Mouse (Mus musculus) neural tube, embryonic 11.5 days (tissue): Measurements from ENCODE around the gene St6galnac6. TPM values are rescaled to one million over a fixed set of nuclear protein-coding genes. Genes with fewer than 3 reads are reported as not detected.
A peak's percentile ranks its signal among the peaks of the same experiment; 100 is the strongest.

Experiments used
- ATAC-seq: fragments of 200-750 bp; cut with Nextera tagmentation; 2 replicates; pipeline ENCODE4 v1.8.0; 2017; ENCODE audit warnings: moderate number of reproducible peaks, mild to moderate bottlenecking, moderate TSS enrichment, moderate library complexity; ENCODE audit not compliant: insufficient read depth, low FRiP score, low TSS enrichment
- DNase-seq: peaks from one replicate; pipeline ENCODE4 v3.0.0-alpha.2; 2015; ENCODE audit warnings: low spot score
- H3K27ac ChIP-seq: fragments of 300-500 bp; sonication (generic); 2 replicates; pipeline ENCODE4 v1.5.1; 2014; ENCODE audit warnings: low read depth, mild to moderate bottlenecking, low read length
- H3K27me3 ChIP-seq: fragments of 300-500 bp; sonication (generic); 2 replicates; pipeline ENCODE4 v1.6.1; 2014; ENCODE audit warnings: mild to moderate bottlenecking, low read length, mixed read lengths; ENCODE audit not compliant: control insufficient read depth, insufficient read depth
- H3K36me3 ChIP-seq: fragments of 300-500 bp; sonication (generic); 2 replicates; pipeline ENCODE4 v1.6.1; 2014; ENCODE audit warnings: mild to moderate bottlenecking, low read length, moderate library complexity, mixed read lengths; ENCODE audit not compliant: control insufficient read depth, insufficient read depth
- H3K4me1 ChIP-seq: fragments of 300-500 bp; sonication (generic); 2 replicates; pipeline ENCODE4 v1.6.1; 2014; ENCODE audit warnings: low read length, mixed read lengths; ENCODE audit not compliant: control insufficient read depth, insufficient read depth
- H3K4me2 ChIP-seq: fragments of 300-500 bp; sonication (generic); 2 replicates; pipeline ENCODE4 v1.6.1; 2014; ENCODE audit warnings: low read depth, mild to moderate bottlenecking, moderate library complexity
- H3K4me3 ChIP-seq: fragments of 300-500 bp; sonication (generic); 2 replicates; pipeline ENCODE4 v1.5.1; 2014; ENCODE audit warnings: low read depth, low read length
- H3K9ac ChIP-seq: fragments of 300-500 bp; sonication (generic); 2 replicates; pipeline ENCODE4 v1.6.1; 2014; ENCODE audit warnings: mild to moderate bottlenecking, low read length
- H3K9me3 ChIP-seq: fragments of 300-500 bp; sonication (generic); 2 replicates; pipeline ENCODE4 v1.6.1; 2016; ENCODE audit warnings: low read length; ENCODE audit not compliant: control insufficient read depth
- WGBS: fragments of 180-500 bp; shearing (Covaris S2); extraction: QIAGEN DNeasy Blood & Tissue Kit; methylation state at CpG from one replicate; pipeline ENCODE4 v1.1.7; 2014; 5-methylcytosine and 5-hydroxymethylcytosine counted together
- polyA plus RNA-seq: library from polyadenylated mRNA; unstranded; fragments of >200 nt; fragmentation: Nextera tagmentation; extraction: Ambion mirVana; gene quantifications from 2 replicates; pipeline ENCODE4 v1.2.1, GENCODE M21; 2014

St6galnac6 gene
- polyA plus RNA-seq, 1 experiment from 2014 or later: 5.1 TPM

GRCm38 (mm10) chr2:32606161-32607142 is 6.9 kb downstream of the St6galnac6 start:
- Histone ChIP-seq H3K9ac (peak overlapping the region; percentile 77), H3K27ac (no peak overlapping the region), H3K4me2 (peak overlapping the region; percentile 83), H3K27me3 (no peaks in the 10 kb centered on the region; the same call in 1 of the 2 replicates), H3K4me3 (peak overlapping the region; percentile 71), H3K4me1 (peaks cover 14% of the 10 kb centered on the region), H3K9me3 (no peaks in the 10 kb centered on the region), H3K36me3 (no peaks in the 10 kb centered on the region)
- ATAC-seq (peak; percentile 75; the same call in 1 of the 2 replicates), DNase-seq (peak; percentile 89)
- WGBS: 16% methylated on average over 35 of the region's 55 CpGs

- WGBS: 7% methylated on average over 33 of the region's 34 CpGs
- DNase-seq (peak; percentile 49), ATAC-seq (0 out of 2 replicates have a peak, but pooled peaks have one; percentile 32)
- Histone ChIP-seq H3K9ac (peak overlapping the region; percentile 77), H3K27ac (no peak overlapping the region), H3K4me1 (peaks cover 11% of the 10 kb centered on the region), H3K9me3 (no peaks in the 10 kb centered on the region), H3K4me2 (peak overlapping the region; percentile 83), H3K4me3 (peak overlapping the region; percentile 71), H3K27me3 (no peaks in the 10 kb centered on the region; the same call in 1 of the 2 replicates), H3K36me3 (no peaks in the 10 kb centered on the region)
These were observed 7.9 kb downstream of the St6galnac6 start for GRCm38 (mm10) chr2:32607262-32607947.

GRCm38 (mm10) chr2:32608141-32608777 is 8.8 kb downstream of the St6galnac6 start:
- no peak overlapping the region for H3K9ac ChIP-seq
- no peaks in the 10 kb centered on the region; the same call in 1 of the 2 replicates for H3K27me3 ChIP-seq
- H3K4me2 ChIP-seq: peak overlapping the region; percentile 83
- peak overlapping the region; percentile 16 for H3K4me3 ChIP-seq
- H3K36me3 ChIP-seq: no peaks in the 10 kb centered on the region
- peaks cover 9% of the 10 kb centered on the region for H3K4me1 ChIP-seq
- ATAC-seq (peak; percentile 55), DNase-seq (peak; percentile 65)
- H3K27ac ChIP-seq: 0 out of 2 replicates have a peak overlapping the region, but pooled peaks have one; percentile 49
- H3K9me3 ChIP-seq: no peaks in the 10 kb centered on the region
- 5% methylated on average over 25 of the region's 25 CpGs for WGBS

DNA sequence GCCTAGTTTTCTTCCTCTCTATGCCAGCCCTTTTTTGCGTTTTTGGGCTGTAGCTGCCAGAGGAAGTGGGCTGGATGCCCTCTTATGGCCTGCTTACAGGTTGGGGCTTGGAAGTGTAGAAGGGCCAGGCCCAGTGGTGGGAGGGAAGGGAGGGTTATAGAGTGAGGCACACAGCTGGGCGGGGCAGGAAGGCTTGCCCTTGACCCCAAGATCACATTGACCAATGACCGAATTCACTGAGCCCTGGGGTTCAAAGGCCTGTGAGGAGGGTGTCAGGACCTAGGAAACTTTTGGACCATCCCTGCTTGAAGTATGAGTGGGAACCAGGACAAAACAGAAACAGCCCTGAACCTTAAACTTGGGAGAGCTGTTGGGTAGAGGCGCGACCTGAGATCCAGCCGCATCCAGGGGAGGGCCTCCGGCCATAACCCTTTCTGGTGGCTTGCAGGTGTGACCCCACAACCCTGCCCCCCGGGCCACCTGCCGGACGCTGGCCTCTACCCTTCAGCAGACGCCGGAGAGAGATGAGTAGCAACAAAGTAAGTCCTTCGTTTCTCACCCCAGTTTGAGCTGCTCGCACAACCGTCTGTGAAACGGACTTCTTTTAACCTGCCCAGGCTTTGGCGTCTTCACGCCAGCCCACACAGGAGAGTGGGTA is 9.4 kb downstream of the St6galnac6 start:
- no peaks in the 10 kb centered on the region; the same call in 1 of the 2 replicates for H3K27me3 ChIP-seq
- H3K27ac ChIP-seq: 0 out of 2 replicates have a peak overlapping the region, but pooled peaks have one; percentile 49
- peak overlapping the region; percentile 83 for H3K4me2 ChIP-seq
- DNase-seq: no peak
- no peak overlapping the region for H3K9ac ChIP-seq
- ATAC-seq: no peak
- peak overlapping the region; percentile 16 for H3K4me3 ChIP-seq
- 27% methylated on average over 18 of the region's 18 CpGs for WGBS
- H3K36me3 ChIP-seq: no peaks in the 10 kb centered on the region
- no peaks in the 10 kb centered on the region for H3K9me3 ChIP-seq
- H3K4me1 ChIP-seq: peaks cover 9% of the 10 kb centered on the region

DNA sequence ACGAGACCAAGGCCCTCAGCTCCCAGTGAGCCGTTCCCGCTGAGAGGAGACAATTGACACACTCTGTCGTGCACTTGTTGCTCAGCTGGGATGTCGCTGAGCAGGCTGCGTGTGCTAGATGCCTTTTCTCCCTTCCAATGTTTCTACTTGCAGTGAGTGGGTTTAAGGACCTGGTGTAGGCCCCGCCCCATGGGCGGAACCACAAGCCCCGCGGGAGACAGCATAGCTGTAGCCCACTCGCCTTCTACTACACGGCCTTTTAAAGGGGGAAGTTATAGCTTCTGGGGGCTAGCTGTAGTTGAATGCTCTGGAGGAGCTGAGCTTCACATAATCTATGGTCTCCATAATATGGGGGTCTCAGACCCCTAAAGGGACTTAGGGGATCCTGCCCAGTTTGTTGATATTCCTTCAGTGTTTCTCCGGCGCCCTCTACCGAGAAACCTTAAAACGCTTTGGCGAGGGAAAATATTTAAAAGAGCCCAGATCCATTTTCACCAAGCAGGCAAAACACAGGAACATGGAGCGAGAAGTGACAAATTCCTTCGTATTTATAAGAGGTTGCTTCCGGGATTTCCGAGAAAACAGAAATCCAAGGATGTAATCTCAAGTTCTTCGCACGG is 11.2 kb downstream of the St6galnac6 start:
- no peaks in the 10 kb centered on the region; the same call in 1 of the 2 replicates for H3K36me3 ChIP-seq
- peak overlapping the region; percentile 39 for H3K4me2 ChIP-seq
- DNase-seq (peak; percentile 48), ATAC-seq (no peak)
- no peak overlapping the region for H3K9ac ChIP-seq
- H3K27me3 ChIP-seq: no peaks in the 10 kb centered on the region; the same call in 1 of the 2 replicates
- no peak overlapping the region for H3K27ac ChIP-seq
- H3K9me3 ChIP-seq: no peaks in the 10 kb centered on the region
- H3K4me3 ChIP-seq: no peak overlapping the region
- WGBS: 17% methylated on average over 23 of the region's 23 CpGs
- peaks cover 9% of the 10 kb centered on the region for H3K4me1 ChIP-seq

GRCm38 (mm10) chr2:32612274-32612673 is 12.8 kb downstream of the St6galnac6 start:
- Histone ChIP-seq H3K4me1 (peaks cover 9% of the 10 kb centered on the region), H3K27ac (no peak overlapping the region), H3K9ac (no peak overlapping the region), H3K36me3 (no peaks in the 10 kb centered on the region; the same call in 1 of the 2 replicates), H3K9me3 (no peaks in the 10 kb centered on the region), H3K4me3 (no peak overlapping the region), H3K27me3 (no peaks in the 10 kb centered on the region; the same call in 1 of the 2 replicates), H3K4me2 (no peak overlapping the region)
- no peak for DNase-seq
- 61% methylated on average over 26 of the region's 26 CpGs for WGBS
- ATAC-seq: no peak

DNA sequence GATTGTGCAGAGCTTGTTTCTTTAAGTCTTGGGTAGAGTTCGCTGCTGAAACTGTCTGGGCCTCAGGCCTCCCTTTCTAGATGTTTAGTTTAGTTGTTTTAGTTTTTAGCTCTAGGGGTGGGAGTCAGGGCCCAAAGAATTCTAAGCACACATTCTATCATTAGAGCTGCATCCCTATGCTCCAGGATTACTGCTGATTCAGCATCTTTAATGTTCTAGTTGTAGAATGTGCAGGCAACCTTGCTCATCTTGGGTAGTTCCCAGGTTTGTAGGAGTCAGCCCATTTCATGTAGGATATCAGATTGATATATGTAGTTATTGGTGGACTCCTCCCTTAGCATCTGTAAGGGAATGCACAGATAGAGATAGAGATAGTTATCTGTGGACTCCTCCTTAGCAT is 17.6 kb downstream of the St6galnac6 start:
- H3K27me3 ChIP-seq: no peaks in the 10 kb centered on the region
- DNase-seq: no peak
- H3K27ac ChIP-seq: no peak overlapping the region
- H3K4me3 ChIP-seq: no peak overlapping the region
- no peaks in the 10 kb centered on the region for H3K9me3 ChIP-seq
- ATAC-seq: no peak
- 92% methylated on average over 1 of the region's 1 CpGs for WGBS
- H3K4me1 ChIP-seq: peaks cover 14% of the 10 kb centered on the region
- no peak overlapping the region for H3K9ac ChIP-seq
- H3K4me2 ChIP-seq: no peak overlapping the region
- H3K36me3 ChIP-seq: no peaks in the 10 kb centered on the region; the same call in 1 of the 2 replicates
